Mouse (Mus musculus) left cerebral cortex, postnatal 25 days (tissue): ENCODE measurements at regions not wholly inside any gene's neighbourhood (a gene's known extent, or its start where the extent isn't known, plus 50 kb on each side); places are given as distances from the start of the nearest gene placed in this dataset.

Source experiments
- DNase-seq, 2 experiments: peaks; one replicate each; pipeline ENCODE4 v3.0.0; 2022; ENCODE audit warnings: low spot score in 2 of 2, mixed read lengths in 1 of 2
- intact Hi-C: fragments of 180-260 bp; cut with DNase I; formaldehyde crosslinking; loops from one replicate; pipeline ENCODE4 v1.15.1; 2025

DNA sequence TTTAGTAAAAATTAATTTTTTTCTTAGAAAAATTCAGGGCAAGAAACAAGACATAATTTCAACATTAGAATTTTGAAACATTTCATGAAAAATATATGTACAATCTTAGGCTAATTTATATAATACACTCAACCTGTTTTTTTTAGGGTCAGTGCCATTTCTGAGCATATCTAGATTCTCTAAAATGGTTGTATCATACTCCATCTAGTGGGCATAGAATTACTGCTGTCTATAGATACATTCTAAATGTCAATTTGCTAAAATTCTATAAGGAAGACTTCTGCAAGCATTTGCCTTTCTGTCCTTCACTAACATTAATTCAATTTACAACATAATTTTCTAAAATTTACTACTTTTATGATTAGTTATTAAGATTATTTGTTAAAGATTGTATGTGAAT is 507.7 kb downstream of the Zbbx start:
- intact Hi-C loops, result loop anchor here (10.0 kb wide), 1 partner anchor 932 kb away; no protein-coding TSS in a partner anchor

DNA sequence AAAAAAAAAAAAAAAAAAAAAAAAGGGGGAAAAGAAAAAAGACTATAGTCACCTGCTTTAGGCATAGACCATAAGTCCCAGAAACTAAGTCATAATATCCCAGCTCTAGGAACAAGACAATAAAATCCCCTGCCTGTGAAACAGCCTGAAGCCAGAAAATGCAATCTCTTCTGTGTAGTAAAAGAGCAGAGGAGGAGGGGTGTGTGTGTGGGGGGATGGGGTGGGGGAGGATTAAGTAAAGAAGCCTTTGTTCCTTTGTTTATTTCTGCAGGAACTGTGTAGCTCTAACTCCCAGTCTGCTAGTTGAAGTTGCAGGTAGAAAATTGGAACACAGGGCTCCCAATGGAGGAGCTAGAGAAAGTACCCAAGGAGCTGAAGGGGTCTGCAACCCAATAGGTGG is 532.2 kb downstream of the Zbbx start:
- DNase-seq, result no peak
- intact Hi-C loops, result no loop called here

More for the DNA sequence above, 507.7 kb downstream of the Zbbx start:
- no peak for DNase-seq

DNA sequence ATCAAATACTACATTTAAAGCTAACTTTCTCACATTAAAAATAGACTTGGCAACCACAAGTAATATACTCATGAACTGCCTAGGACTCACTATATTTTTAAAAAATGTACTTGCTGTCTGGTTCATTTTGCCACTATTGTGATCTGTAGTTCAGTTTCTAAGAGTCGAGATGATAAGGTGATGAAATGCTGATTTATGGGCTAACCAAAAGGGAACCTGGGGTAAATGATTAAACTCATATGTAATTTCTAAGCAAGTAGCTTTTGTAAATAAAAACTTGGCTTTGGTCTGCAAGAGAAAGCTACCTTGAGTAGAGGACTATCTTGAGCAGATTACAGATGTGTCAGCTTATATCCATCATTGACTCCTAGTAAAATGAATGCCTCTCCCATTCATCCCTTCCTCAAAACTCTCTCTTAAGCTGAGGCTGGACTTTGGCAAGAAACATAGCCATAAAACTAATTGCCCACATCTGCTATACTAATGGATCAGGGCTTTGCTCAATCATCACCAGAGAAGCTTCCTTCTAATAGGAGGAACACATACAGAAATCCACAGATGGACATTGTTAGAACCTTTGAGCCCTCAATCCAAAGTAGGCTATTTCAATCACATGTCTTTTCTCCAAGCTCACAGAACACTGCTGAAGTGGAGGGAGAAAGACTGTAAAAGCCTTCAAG is 563.4 kb downstream of the Zbbx start:
- intact Hi-C loops, result no loop called here
- DNase-seq, result no peak

DNA sequence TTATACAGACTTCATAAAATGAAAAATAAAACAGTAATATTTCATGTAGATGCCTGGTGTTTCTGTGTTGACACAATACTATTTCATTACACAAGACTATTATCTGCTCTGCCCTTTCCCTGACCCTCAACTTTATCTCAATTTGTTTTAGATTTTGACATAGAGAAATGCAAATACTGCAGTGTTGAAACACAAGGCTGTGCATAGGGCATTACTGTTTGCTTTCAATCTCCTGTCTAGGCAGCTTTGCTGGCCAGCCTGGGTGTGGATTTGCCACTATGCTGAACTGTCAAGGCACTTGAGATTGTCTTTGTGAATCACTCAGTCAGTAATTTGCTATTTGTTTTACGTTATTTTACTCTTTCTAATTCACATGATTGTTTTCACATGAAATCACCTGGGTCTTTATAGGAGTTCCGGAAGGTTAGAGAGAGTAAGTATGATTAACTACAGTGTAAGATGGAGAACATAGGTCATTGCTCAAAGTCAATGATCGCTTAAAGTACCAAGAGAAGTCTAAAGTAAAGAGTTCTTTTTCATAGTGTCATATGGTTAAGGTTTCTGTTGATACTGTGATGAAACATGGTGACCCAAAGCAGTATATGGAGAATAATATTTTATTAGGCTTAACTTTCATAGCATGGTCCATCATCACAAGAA is 576.0 kb downstream of the Zbbx start:
- DNase-seq, result no peak
- intact Hi-C loops, result no loop called here

DNA sequence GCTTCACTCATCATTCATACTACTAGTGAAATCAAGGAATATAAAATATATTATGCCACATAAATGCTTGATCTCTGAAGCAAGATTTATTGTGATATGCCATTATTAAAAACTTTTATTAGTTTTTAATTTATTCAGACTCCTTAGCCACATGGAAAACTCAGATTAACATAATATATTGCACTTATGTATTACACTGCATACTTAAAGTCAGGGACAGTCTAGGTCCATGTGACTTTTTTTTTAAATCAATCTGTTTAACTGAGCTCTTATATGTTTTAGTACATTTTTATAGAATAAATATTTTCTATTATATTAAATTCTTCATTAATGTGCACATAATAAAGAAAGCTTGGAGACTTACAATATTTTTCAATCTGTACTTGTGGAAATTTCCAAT is 599.7 kb downstream of the Zbbx start:
- DNase-seq, result no peak
- intact Hi-C loops, result no loop called here

DNA sequence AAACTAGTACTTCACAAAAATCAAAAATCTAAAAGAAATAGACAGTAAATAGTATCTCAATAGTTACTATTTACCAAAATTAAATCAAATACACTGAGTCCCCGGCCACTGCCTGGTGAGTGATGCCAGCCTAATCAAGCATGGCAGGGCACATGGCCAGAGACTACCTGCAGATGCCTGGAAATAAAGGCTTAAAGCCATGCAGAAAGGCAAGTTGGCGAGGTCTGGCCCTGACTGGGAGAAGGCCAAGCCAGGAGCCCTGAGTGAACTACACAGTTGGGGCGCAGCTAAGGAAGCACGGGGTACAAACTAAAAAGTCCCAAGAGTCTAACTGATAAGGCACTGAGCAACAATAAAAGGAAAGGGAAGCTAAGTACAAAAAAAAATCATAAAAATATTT is 630.0 kb downstream of the Zbbx start:
- intact Hi-C loops, result no loop called here

DNA sequence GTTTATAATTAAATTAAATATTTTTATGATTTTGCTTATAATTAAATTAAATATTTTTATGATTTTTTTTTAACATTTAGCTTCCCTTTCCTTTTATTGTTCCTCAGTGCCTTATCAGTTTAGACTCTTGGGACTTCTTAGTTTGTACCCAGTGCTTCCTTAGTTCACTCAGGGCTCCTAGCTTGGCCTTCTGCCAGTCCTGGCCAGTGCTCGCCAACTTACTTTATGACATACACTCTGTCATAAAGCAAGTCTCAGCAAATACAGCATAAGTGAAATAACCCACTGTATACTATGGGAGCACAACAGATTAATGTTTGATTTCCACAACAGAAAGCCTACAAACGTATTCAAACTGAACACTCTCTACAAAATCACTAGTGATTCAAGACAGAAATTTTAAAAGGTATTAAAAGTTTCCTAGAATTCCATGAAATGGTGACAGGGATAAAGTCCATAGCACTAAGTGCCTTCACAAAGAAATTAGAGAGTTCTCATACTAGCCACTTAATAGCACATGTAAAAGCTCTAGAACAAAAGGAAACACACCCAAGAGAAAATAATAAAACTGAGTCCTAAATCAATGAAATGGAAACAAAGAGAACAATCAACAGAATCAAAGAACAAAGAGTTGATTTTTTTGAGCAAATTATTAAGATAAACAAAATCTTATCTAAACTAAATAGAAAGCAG is 630.7 kb downstream of the Zbbx start:
- intact Hi-C loops, result no loop called here
- no peak for DNase-seq

More for the DNA sequence above, 630.0 kb downstream of the Zbbx start:
- DNase-seq, result no peak

DNA sequence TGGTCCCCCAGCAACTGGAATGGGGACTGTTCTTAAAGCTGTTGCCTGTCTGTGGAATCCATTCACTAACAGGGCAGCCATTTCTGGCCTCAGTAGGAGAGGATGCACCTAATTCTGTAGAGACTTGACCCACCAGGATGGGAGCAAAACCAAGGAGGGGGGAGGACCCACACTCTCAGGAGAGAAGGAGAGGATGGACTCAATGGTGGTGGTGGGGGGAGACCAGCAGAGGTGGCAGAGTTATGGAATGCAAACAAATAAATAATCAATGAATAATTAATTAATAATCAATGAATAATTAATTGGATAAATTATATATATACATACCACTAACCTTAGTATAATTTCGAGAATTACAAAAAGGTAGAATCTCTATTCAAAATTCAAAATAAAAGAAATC is 681.1 kb downstream of the Zbbx start:
- intact Hi-C loops, result no loop called here

More for the DNA sequence above, 681.1 kb downstream of the Zbbx start:
- DNase-seq, result no peak
